ENCODE assay signal across 30 mouse cellular contexts in genomic region chr17:30743947-30744346, GRCm38 (mm10).
DNase-seq lines count a peak whose midpoint lies in the region; ATAC-seq and TF ChIP-seq lines count a peak whose summit lies in the region.
"Had no signal": no experiment of that assay in that cellular context is flagged by ENCODE, and none has a peak within 500 bp of the region (broad histone marks: within the 10 kb centered on the region; RNA-seq: fewer than 3 reads in every experiment).

No protein-coding gene starts in this region.

- no peaks in the 10 kb centered on the region for H3K27me3 ChIP-seq in hindbrain, postnatal 0 days (ENCODE audit: insufficient read depth, low read length)
- no peaks in the 10 kb centered on the region for H3K27me3 ChIP-seq in hindbrain, embryonic 10.5 days (ENCODE audit: insufficient read depth, poor library complexity, severe bottlenecking)
- H3K27me3 ChIP-seq in megakaryocyte, embryonic 14.5 days (replicated peaks) = peaks cover 12% of the 10 kb centered on the region
- no peaks in the 10 kb centered on the region for H3K27me3 ChIP-seq in ES-Bruce4 (ENCODE audit: control insufficient read depth, insufficient read depth, low read length, poor library complexity, severe bottlenecking)
- no peaks in the 10 kb centered on the region for H3K27me3 ChIP-seq in forebrain, embryonic 11.5 days (ENCODE audit: control insufficient read depth, insufficient read depth, low read length)
- H3K27me3 ChIP-seq: embryonic facial prominence, embryonic 12.5 days; heart, embryonic 15.5 days; hindbrain, embryonic 13.5 days had no signal

- TF ChIP-seq CTCF in hindbrain, postnatal 0 days (IDR thresholded peaks at IDR 0.05; ENCODE audit: low read depth) = peak; percentile 12
- peak; percentile 9 for TF ChIP-seq CTCF in ES-Bruce4 (IDR thresholded peaks at IDR 0.05; ENCODE audit: low read depth, low read length)

- H3K4me2 ChIP-seq in hindbrain, postnatal 0 days (ENCODE audit: low read depth, low read length) = no peak overlapping the region
- no peak overlapping the region for H3K4me2 ChIP-seq in forebrain, embryonic 11.5 days (ENCODE audit: low read depth, low read length, severe bottlenecking)
- H3K4me2 ChIP-seq: embryonic facial prominence, embryonic 12.5 days; heart, embryonic 15.5 days; hindbrain, embryonic 13.5 days; midbrain, embryonic 11.5 days had no signal

- no peak for ATAC-seq in hindbrain, postnatal 0 days
- ATAC-seq in megakaryocyte, adult 5-6 weeks (ENCODE audit: poor library complexity, severe bottlenecking) = no peak
- no peak for ATAC-seq in forebrain, embryonic 11.5 days (replicated peaks; ENCODE audit: low FRiP score)
- ATAC-seq: forebrain, postnatal 0 days; intestine, postnatal 0 days had no signal

- DNase-seq in hindbrain, postnatal 0 days (ENCODE audit: low spot score) = no peak
- DNase-seq in hindbrain, embryonic 10.5 days (ENCODE audit: low spot score) = no peak
- DNase-seq in forebrain, embryonic 11.5 days (ENCODE audit: low spot score) = no peak
- no peak for DNase-seq in neural tube, embryonic 10.5 days (ENCODE audit: extremely low spot score, low spot score)
- DNase-seq: adrenal gland, postnatal 25 days; cerebellum, adult 11-12 months; cerebellum, adult 9-11 months; embryo, embryonic 11 days; forebrain, postnatal 0 days; gastrocnemius, postnatal 10 days; kidney, adult 9 months; kidney, postnatal 10 days; layer of hippocampus, adult 9-11 months; liver; lung, adult 18-20 months; lung, postnatal 14 days; right cerebral cortex, postnatal 25 days; spleen, adult 18-20 months; thymus, adult 2 months; thymus, postnatal 36 days had no signal

- TF ChIP-seq POLR2A in ES-Bruce4 (IDR thresholded peaks at IDR 0.05; ENCODE audit: insufficient read depth, low read length) = no peak

- no peak overlapping the region for H3K4me3 ChIP-seq in hindbrain, postnatal 0 days (ENCODE audit: low read length)
- no peak overlapping the region for H3K4me3 ChIP-seq in hindbrain, embryonic 10.5 days
- H3K4me3 ChIP-seq in megakaryocyte, embryonic 14.5 days (replicated peaks) = peak overlapping the region; percentile 24
- H3K4me3 ChIP-seq in ES-Bruce4 (ENCODE audit: low read depth, low read length) = no peak overlapping the region
- no peak overlapping the region for H3K4me3 ChIP-seq in forebrain, embryonic 11.5 days (ENCODE audit: low read depth, low read length)
- H3K4me3 ChIP-seq: embryonic facial prominence, embryonic 12.5 days; forebrain, embryonic 10.5 days; heart, embryonic 10.5 days; heart, embryonic 15.5 days; hindbrain, embryonic 13.5 days had no signal

- peaks cover 4% of the 10 kb centered on the region; the same call in 1 of the 2 replicates for H3K4me1 ChIP-seq in hindbrain, postnatal 0 days (ENCODE audit: insufficient read depth, low read length)
- H3K4me1 ChIP-seq in hindbrain, embryonic 10.5 days (replicated peaks) = peaks cover 8% of the 10 kb centered on the region; the same call in 1 of the 2 replicates
- H3K4me1 ChIP-seq in megakaryocyte, embryonic 14.5 days = no peaks in the 10 kb centered on the region
- no peaks in the 10 kb centered on the region for H3K4me1 ChIP-seq in ES-Bruce4 (ENCODE audit: control insufficient read depth, insufficient read depth, low read length)
- no peaks in the 10 kb centered on the region for H3K4me1 ChIP-seq in forebrain, embryonic 11.5 days (replicated peaks; ENCODE audit: control insufficient read depth, insufficient read depth, low read length)
- H3K4me1 ChIP-seq: embryonic facial prominence, embryonic 12.5 days; forebrain, embryonic 10.5 days; heart, embryonic 10.5 days; heart, embryonic 15.5 days had no signal

- no peak overlapping the region for H3K9ac ChIP-seq in hindbrain, postnatal 0 days (replicated peaks; ENCODE audit: low read length)
- no peak overlapping the region for H3K9ac ChIP-seq in ES-Bruce4 (ENCODE audit: low read depth, poor library complexity, severe bottlenecking)
- no peak overlapping the region for H3K9ac ChIP-seq in forebrain, embryonic 11.5 days (ENCODE audit: low read length)
- H3K9ac ChIP-seq: embryonic facial prominence, embryonic 12.5 days; forebrain, postnatal 0 days; heart, embryonic 15.5 days; hindbrain, embryonic 13.5 days had no signal

- H3K27ac ChIP-seq in hindbrain, postnatal 0 days = no peak overlapping the region
- H3K27ac ChIP-seq in hindbrain, embryonic 10.5 days = no peak overlapping the region
- no peak overlapping the region for H3K27ac ChIP-seq in ES-Bruce4 (ENCODE audit: insufficient read depth, low read length)
- H3K27ac ChIP-seq in forebrain, embryonic 11.5 days (ENCODE audit: low read depth, low read length) = no peak overlapping the region
- H3K27ac ChIP-seq: embryonic facial prominence, embryonic 12.5 days; forebrain, embryonic 10.5 days; heart, embryonic 10.5 days; heart, embryonic 15.5 days; hindbrain, embryonic 13.5 days had no signal

- H3K36me3 ChIP-seq in hindbrain, postnatal 0 days (ENCODE audit: insufficient read depth, low read length) = no peaks in the 10 kb centered on the region
- no peaks in the 10 kb centered on the region for H3K36me3 ChIP-seq in hindbrain, embryonic 10.5 days
- no peaks in the 10 kb centered on the region for H3K36me3 ChIP-seq in megakaryocyte, embryonic 14.5 days (replicated peaks; ENCODE audit: low read length)
- H3K36me3 ChIP-seq in ES-Bruce4 (ENCODE audit: control insufficient read depth, insufficient read depth, low read length, poor library complexity, severe bottlenecking) = no peaks in the 10 kb centered on the region
- no peaks in the 10 kb centered on the region for H3K36me3 ChIP-seq in forebrain, embryonic 11.5 days (ENCODE audit: control insufficient read depth, insufficient read depth, low read length)
- H3K36me3 ChIP-seq: embryonic facial prominence, embryonic 12.5 days; forebrain, embryonic 10.5 days; heart, embryonic 10.5 days; heart, embryonic 15.5 days; hindbrain, embryonic 13.5 days had no signal

- H3K9me3 ChIP-seq in hindbrain, postnatal 0 days (ENCODE audit: low read length) = no peaks in the 10 kb centered on the region
- H3K9me3 ChIP-seq in hindbrain, embryonic 10.5 days = no peaks in the 10 kb centered on the region
- peaks cover 19% of the 10 kb centered on the region for H3K9me3 ChIP-seq in megakaryocyte, embryonic 14.5 days
- no peaks in the 10 kb centered on the region for H3K9me3 ChIP-seq in ES-Bruce4 (replicated peaks; ENCODE audit: control insufficient read depth, insufficient read depth, low read length, poor library complexity, severe bottlenecking)
- no peaks in the 10 kb centered on the region for H3K9me3 ChIP-seq in forebrain, embryonic 11.5 days (ENCODE audit: control insufficient read depth, low read length)
- H3K9me3 ChIP-seq: embryonic facial prominence, embryonic 12.5 days; forebrain, embryonic 10.5 days; heart, embryonic 10.5 days; heart, embryonic 15.5 days; hindbrain, embryonic 13.5 days had no signal

- no peak for TF ChIP-seq EP300 in ES-Bruce4 (IDR thresholded peaks at IDR 0.05; ENCODE audit: insufficient read depth, low read depth, low read length)

- 79% methylated on average over 3 of the region's 3 CpGs for WGBS in hindbrain, postnatal 0 days
- 82% methylated on average over 3 of the region's 3 CpGs for WGBS in hindbrain, embryonic 10.5 days
- WGBS in forebrain, embryonic 11.5 days = 75% methylated on average over 3 of the region's 3 CpGs
